Mouse (Mus musculus) C2C12 (cell line): ENCODE data around the gene Cdh4. TPM values are rescaled to one million over a fixed set of nuclear protein-coding genes. Genes with fewer than 3 reads are reported as not detected.

ENCODE experiments used
- H3K27me3 ChIP-seq: one replicate; pipeline ENCODE4 v1.6.1; 2011; ENCODE audit not compliant: control insufficient read depth, insufficient read depth, insufficient read length
- H3K36me3 ChIP-seq: one replicate; pipeline ENCODE4 v1.6.1; 2011; ENCODE audit not compliant: control insufficient read depth, insufficient read depth
- H3K4me3 ChIP-seq: one replicate; pipeline ENCODE4 v1.5.1; 2011; ENCODE audit warnings: mild to moderate bottlenecking, control low read depth; ENCODE audit not compliant: poor library complexity, insufficient read depth, severe bottlenecking
- H3K79me2 ChIP-seq: one replicate; pipeline ENCODE4 v1.6.1; 2011; ENCODE audit not compliant: control insufficient read depth, insufficient read depth
- H3K79me3 ChIP-seq: one replicate; pipeline ENCODE4 v1.6.1; 2011; ENCODE audit warnings: low read depth, control low read depth
- H3ac ChIP-seq: one replicate; pipeline ENCODE3; 2011; ENCODE audit warnings: low read depth; ENCODE audit not compliant: control insufficient read depth, insufficient read length
- CEBPB ChIP-seq: IDR thresholded peaks from one replicate; pipeline ENCODE4 v1.6.1; 2011; ENCODE audit warnings: low read depth, mild to moderate bottlenecking, control low read depth, moderate library complexity
- CTCF ChIP-seq: IDR thresholded peaks from one replicate; pipeline ENCODE4 v1.5.1; 2011; ENCODE audit not compliant: control insufficient read depth, insufficient read depth, insufficient read length
- FOSL1 ChIP-seq: IDR thresholded peaks from one replicate; pipeline ENCODE4 v1.8.0; 2011; ENCODE audit warnings: mild to moderate bottlenecking, low read length; ENCODE audit not compliant: poor library complexity, insufficient read depth, severe bottlenecking
- MAX ChIP-seq: IDR thresholded peaks from one replicate; pipeline ENCODE4 v1.6.1; 2011; ENCODE audit warnings: mild to moderate bottlenecking, control low read depth
- MYOD1 ChIP-seq: IDR thresholded peaks from one replicate; pipeline ENCODE4 v1.6.1; 2011; ENCODE audit warnings: low read depth; ENCODE audit not compliant: control insufficient read depth, insufficient read length
- MYOG ChIP-seq: IDR thresholded peaks from one replicate; pipeline ENCODE4 v1.6.1; 2011; ENCODE audit not compliant: control insufficient read depth, insufficient read length; ENCODE audit errors: extremely low read depth
- USF1 ChIP-seq: IDR thresholded peaks from one replicate; pipeline ENCODE4 v1.6.1; 2011; ENCODE audit warnings: low read depth, mild to moderate bottlenecking, control low read depth, moderate library complexity
- long read RNA-seq, 2 experiments: library from polyadenylated mRNA; unstranded; transcript quantifications; one replicate each; pipeline ENCODE4 v2.0.0; 2019 to 2020
- polyA plus RNA-seq: library from polyadenylated mRNA; unstranded; fragments of >200 nt; fragmentation: generic; extraction: Trizol; gene quantifications from one replicate; pipeline ENCODE4 v1.2.1, GENCODE M21; 2012; ENCODE audit warnings: missing spikeins

Cdh4 gene
- not detected for polyA plus RNA-seq
- long read RNA-seq, experiment 1: 0 reads
- long read RNA-seq, experiment 2: 0 reads

- Histone ChIP-seq H3K79me3 (no peaks in the 10 kb centered on the region), H3K79me2 (no peaks in the 10 kb centered on the region), H3ac (no peak within 1 kb of the TSS), H3K4me3 (no peak within 1 kb of the TSS), H3K27me3 (no peaks in the 10 kb centered on the region), H3K36me3 (no peaks in the 10 kb centered on the region)
- TF ChIP-seq MYOD1 (no peak), USF1 (no peak), FOSL1 (no peak), MAX (no peak), CTCF (no peak), MYOG (no peak), CEBPB (no peak)
Observed at GRCm38 (mm10) chr2:179442191-179442540, at the start of gene Cdh4. Gene Cdh4, plus strand, starts transcription at chr2:179442431.

- Histone ChIP-seq H3K79me2 (no peaks in the 10 kb centered on the region), H3ac (no peak overlapping the region), H3K79me3 (no peaks in the 10 kb centered on the region), H3K27me3 (no peaks in the 10 kb centered on the region), H3K4me3 (no peak overlapping the region), H3K36me3 (no peaks in the 10 kb centered on the region)
- no peak for TF ChIP-seq MAX
- no peak for TF ChIP-seq USF1
- TF ChIP-seq FOSL1: no peak
- TF ChIP-seq MYOG: no peak
- TF ChIP-seq CTCF: no peak
- TF ChIP-seq MYOD1: no peak
- TF ChIP-seq CEBPB: no peak
Observed at GRCm38 (mm10) chr2:179395442-179395841, 46.8 kb upstream of the Cdh4 start.

- no peak overlapping the region for H3ac ChIP-seq
- H3K79me3 ChIP-seq: no peaks in the 10 kb centered on the region
- H3K27me3 ChIP-seq: no peaks in the 10 kb centered on the region
- no peak overlapping the region for H3K4me3 ChIP-seq
- no peaks in the 10 kb centered on the region for H3K79me2 ChIP-seq
- H3K36me3 ChIP-seq: no peaks in the 10 kb centered on the region
- TF ChIP-seq MYOD1 (no peak), USF1 (no peak), MAX (no peak)
Observed at GRCm38 (mm10) chr2:179399645-179400249, 42.5 kb upstream of the Cdh4 start.

- Histone ChIP-seq H3K4me3 (no peak overlapping the region), H3K79me3 (no peaks in the 10 kb centered on the region), H3K36me3 (no peaks in the 10 kb centered on the region), H3K79me2 (no peaks in the 10 kb centered on the region), H3ac (no peak overlapping the region), H3K27me3 (no peaks in the 10 kb centered on the region)
- no peak for TF ChIP-seq MAX
- TF ChIP-seq CEBPB: no peak
- TF ChIP-seq USF1: no peak
- no peak for TF ChIP-seq FOSL1
- TF ChIP-seq MYOD1: no peak
- no peak for TF ChIP-seq MYOG
- TF ChIP-seq CTCF: no peak
Observed at GRCm38 (mm10) chr2:179410866-179411561, 31.2 kb upstream of the Cdh4 start.

GRCm38 (mm10) chr2:179412966-179413365 lies 29.3 kb upstream of the Cdh4 start:
- Histone ChIP-seq H3K36me3 (no peaks in the 10 kb centered on the region), H3K79me2 (no peaks in the 10 kb centered on the region), H3K79me3 (no peaks in the 10 kb centered on the region), H3ac (no peak overlapping the region), H3K4me3 (no peak overlapping the region), H3K27me3 (no peaks in the 10 kb centered on the region)
- TF ChIP-seq MYOG (no peak), MYOD1 (no peak), CTCF (no peak), CEBPB (no peak), FOSL1 (no peak), MAX (no peak), USF1 (no peak)

GRCm38 (mm10) chr2:179414253-179414652 lies 28.0 kb upstream of the Cdh4 start:
- TF ChIP-seq FOSL1 (no peak), MAX (no peak), MYOD1 (no peak), CTCF (no peak), CEBPB (no peak), USF1 (no peak), MYOG (no peak)
- H3K4me3 ChIP-seq: no peak overlapping the region
- H3K79me2 ChIP-seq: no peaks in the 10 kb centered on the region
- no peak overlapping the region for H3ac ChIP-seq
- no peaks in the 10 kb centered on the region for H3K27me3 ChIP-seq
- no peaks in the 10 kb centered on the region for H3K79me3 ChIP-seq
- H3K36me3 ChIP-seq: no peaks in the 10 kb centered on the region
